Mouse (Mus musculus) urinary bladder, postnatal 36 days (tissue): ENCODE measurements around the gene Znhit2.

Source experiments
- DNase-seq, 2 experiments: peaks; one replicate each; pipeline ENCODE4 v3.0.0; 2022; ENCODE audit warnings: low spot score in 2 of 2, mixed read lengths in 1 of 2

Znhit2 gene

DNA sequence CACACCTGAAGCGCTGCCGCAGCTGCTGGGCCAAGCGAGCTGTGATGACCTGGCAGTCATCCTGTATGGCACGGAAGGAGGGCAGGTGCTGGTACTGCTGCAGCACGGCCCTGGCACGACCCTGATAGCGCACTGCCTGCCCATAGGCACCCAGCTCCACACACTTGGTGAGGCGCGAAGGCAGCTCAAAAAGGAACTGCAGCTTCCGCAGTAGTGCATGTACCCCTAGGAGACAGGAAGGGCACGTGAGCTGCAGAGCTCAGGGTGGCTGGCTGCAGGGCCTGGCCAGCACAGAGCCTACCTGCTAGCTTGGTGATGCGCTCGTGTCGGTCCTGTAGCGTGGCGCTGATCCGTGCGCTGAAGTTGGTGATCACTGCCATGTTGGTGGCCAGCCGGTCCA lies 10.3 kb downstream of the Znhit2 start:
- no peak for DNase-seq

DNA sequence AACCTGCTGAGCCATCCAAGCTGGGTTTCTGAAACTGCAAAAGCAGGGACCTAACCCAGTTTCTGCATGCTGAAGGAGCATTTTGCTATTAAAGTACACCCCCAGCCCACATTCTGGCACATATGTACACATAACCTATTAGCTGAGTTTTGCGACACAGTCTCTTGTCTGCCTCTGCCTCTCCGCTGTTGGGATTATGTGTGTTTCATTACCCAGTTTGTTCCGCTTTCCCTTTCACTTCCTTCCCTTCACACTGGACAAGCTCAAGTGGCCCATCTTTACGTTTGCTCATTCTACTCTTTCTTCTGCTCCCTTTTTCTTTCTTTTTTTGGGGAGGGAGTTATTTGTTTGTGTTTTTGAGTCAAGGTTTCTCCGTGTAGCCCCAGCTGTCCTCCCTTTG lies 12.9 kb downstream of the Znhit2 start:
- no peak for DNase-seq

DNA sequence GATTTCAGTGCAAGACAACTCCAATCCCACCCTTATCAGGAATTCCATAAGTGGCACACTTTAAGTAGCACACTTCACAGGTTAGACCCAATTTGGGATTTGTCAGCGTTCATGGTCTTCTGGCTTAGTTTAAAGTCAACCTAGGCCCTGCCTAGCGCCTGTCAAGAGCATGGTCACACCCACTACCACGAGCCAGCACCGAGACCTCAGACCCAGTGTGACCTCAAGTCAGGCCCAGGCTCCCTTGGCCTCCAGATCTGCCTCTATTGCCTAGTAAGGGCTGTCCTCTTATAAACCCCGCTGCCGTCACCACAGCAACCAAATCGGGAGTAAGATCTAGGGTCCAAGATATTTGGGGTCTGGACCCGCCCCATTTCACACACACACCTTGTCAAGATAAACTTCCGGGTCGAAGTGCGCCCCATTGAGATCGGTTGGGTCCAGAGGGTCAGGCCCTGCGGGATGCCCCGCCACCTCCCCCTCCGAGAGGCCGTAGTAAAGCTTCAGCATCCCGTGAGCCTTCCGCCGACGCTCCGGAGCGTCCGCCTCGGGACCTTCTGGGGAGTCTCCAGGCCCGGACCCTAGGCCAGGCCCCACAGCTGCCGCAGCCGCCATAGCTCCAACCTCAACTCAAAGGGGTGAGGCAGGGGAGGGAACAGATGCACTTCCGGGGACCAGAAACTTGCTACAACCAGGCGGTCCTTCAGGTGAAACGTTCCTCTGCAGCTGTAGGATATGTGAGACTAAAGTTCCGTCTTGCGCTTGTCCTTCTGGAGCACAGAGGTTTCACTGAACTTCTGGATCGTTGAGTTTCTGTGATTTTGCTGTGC lies 15.8 kb downstream of the Znhit2 start, which contains the start of gene Vps51:
Gene Vps51, minus strand, starts transcription at position 668 of the 830 bp plus-strand sequence.
- DNase-seq, result peak; percentile 82 to 84

DNA sequence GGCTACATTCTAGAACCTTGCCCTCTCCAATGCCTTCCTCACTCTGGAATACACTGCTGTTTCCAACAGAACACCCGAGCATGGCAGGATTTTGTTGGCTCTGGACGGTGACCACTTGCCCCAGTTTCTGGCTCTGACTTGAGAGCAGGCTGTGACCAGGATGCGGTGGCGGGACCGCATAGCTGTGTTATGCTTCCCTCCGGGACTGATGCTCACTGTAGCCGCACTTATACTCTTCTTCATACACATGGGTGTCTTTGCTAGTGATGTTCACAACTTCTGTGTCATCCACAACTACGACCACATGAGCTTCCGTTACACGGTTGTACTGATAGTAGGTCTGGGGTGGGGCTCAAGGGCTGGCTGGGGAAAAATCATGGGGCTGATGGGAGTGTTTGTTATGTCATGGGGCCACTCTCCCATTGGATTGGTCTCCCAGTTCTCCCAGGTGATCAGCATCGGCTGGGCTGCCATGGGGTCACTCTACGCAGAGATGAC lies 19.0 kb downstream of the Znhit2 start, which contains the start of gene Tmem262:
Gene Tmem262, plus strand, starts transcription at position 51 of the 498 bp plus-strand sequence.
- DNase-seq, result no peak

DNA sequence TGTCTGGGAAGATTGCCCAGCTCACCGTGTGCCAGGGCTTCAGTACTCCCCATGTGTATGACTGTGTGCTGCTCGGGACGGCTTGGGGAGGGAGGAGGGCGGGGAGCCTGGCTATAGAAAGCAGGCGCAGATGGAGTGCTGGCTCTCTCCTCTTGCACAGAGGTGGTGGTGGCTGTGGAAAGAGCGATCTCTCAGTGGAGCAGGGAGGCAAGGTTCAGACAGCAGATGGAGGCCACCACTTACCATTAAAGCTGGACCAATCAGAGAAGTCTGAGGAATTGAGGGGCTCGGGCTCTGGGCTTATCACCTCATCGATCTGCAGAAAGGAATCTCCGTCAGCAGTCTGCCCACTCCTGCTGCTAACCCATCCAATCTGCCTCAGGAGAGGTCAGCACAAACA lies 21.2 kb downstream of the Znhit2 start, which contains the start of gene Gm28374:
Gene Gm28374, minus strand, starts transcription at position 101 of the 400 bp plus-strand sequence.
- DNase-seq, result no peak

- DNase-seq, result peak; percentile 92 to 95
These were observed 23.7 kb downstream of the Znhit2 start, which contains the start of the genes Zfpl1 and Cdca5 for GRCm38 (mm10) chr19:6084478-6085248. Zfpl1 (minus strand) TSS chr19:6084956. Cdca5 (plus strand) TSS chr19:6084983.

GRCm38 (mm10) chr19:6085417-6085879 lies 24.5 kb downstream of the Znhit2 start:
- peak in 1 of 2 experiments; percentile 29 for DNase-seq

DNA sequence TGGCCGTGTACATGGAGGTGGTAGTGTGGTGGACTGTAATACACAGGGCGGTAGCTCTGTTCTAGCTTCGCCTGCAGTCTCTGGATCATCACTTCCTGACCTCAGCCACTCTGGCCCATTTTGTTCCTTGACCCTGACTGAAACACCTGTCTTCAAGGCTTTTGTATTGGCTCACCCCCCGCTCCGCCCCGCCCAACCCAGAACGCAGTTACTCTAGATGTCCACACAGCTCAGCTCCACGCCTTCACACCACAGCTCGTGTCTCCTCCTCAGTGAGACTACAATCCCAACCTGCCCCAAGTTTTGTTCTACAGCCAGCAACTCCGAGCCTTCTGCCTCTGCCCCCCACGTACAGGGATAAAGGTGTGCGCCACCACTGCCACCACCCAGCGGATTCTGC lies 27.8 kb downstream of the Znhit2 start:
- DNase-seq, result no peak

DNA sequence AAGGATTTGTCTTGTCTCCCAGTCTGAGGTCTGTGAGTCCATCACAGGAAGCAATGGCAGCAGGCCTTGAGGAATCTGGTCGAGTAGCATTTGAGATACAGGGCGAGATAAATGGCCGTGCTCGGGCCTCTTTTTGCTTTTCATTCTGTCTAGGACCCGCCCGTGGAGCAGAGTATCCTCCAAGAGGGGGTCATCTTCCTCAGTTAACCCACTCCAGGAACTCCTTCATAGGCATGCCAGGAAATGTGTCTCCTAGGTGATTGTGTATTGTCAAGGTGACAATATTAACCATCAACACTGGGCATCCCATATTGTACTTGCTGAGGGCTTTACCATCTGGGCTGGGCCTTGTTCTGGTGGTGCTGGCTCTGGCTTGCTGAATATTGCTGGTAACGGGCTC lies 33.1 kb downstream of the Znhit2 start, which contains the start of gene AC131692.1:
Gene AC131692.1, plus strand, starts transcription at position 301 of the 400 bp plus-strand sequence.
- DNase-seq, result no peak

DNA sequence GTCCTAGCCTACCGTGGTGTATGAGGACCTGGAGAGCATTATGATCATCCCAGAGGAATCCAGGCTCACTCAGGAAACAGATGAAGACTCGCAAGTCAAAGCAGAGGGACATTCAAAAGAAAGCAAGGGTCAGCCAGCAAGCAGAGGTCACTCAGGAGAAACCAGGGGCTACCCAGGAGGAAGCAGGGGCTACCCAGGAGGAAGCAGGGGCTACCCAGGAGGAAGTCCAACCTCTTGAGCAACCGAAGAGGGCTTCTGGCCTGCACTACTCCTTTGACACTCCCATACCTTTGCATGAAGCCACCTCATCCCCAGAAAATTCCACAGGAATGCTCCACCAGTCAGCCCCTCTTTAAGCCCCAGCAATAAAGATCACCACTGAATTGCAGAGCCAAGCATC lies 36.9 kb downstream of the Znhit2 start:
- no peak for DNase-seq

GRCm38 (mm10) chr19:6101186-6101585 lies 40.2 kb downstream of the Znhit2 start:
- no peak for DNase-seq

DNA sequence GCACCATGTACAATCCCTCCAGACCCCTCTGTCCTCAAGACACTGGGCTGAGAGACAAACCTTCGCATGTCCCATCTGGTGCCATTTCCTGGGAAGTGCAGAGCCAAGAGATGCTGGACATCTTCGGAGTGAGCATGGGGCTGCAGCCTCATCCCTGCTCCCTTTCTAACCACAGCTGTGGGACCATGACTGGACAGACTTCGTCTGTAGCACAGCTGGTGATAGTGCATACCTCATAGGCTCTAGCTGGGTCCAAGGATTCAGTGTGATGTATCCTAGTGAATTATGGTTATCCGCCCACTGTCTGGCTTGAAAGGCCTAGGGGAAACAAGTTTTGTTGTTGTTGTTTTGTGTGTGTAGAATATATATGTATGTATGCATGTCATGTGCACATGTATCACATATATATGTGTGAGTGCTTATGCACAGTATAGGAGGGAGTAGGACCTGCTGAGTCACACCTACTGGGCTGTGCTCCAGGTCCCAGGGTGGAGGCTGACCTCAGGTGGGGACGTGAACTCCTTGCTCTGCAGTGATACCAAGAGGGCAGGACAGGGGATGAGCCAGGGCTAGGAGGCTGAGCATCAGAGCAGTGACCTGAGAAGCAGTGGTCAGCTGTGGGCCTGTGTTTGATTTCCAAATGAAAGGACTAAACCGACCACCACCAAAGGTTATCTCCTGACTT lies 41.3 kb downstream of the Znhit2 start:
- DNase-seq, result no peak

GRCm38 (mm10) chr19:6104476-6104875 lies 43.5 kb downstream of the Znhit2 start:
- no peak for DNase-seq

- DNase-seq, result no peak
These were observed 44.6 kb downstream of the Znhit2 start, which contains the start of gene Naaladl1 for GRCm38 (mm10) chr19:6105586-6105985. Naaladl1 (plus strand) TSS chr19:6105782.
